Mouse (Mus musculus): ENCODE measurements around the gene Rph3al.

- TF ChIP-seq CTCF (IDR thresholded peaks at IDR 0.05; ENCODE audit: low read depth, low read length) (no peak), GATA1 (IDR thresholded peaks at IDR 0.05; ENCODE audit: borderline replicate concordance, low read length) (no peak), TAL1 (conservative IDR thresholded peaks at IDR 0.05; ENCODE audit: low read depth, low read length) (no peak), POLR2AphosphoS5 (IDR thresholded peaks at IDR 0.05; ENCODE audit: insufficient replicate concordance, low read depth, low read length) (no peak), GATA2 (IDR thresholded peaks at IDR 0.05; ENCODE audit: borderline replicate concordance, low read depth, low read length) (no peak)
These were observed 3.8 kb downstream of the Rph3al start for GRCm38 (mm10) chr11:75934425-75934824.
